ENCODE assay signal across 13 mouse cellular contexts in genomic region chr10:94037596-94037995, GRCm38 (mm10). TPM values are rescaled to one million over a fixed set of nuclear protein-coding genes. Genes with fewer than 3 reads are reported as not detected.
DNase-seq lines count a peak whose midpoint lies in the region; ATAC-seq and TF ChIP-seq lines count a peak whose summit lies in the region.
"Had no signal": no experiment of that assay in that cellular context is flagged by ENCODE, and none has a peak within 500 bp of the region (broad histone marks: within the 10 kb centered on the region; RNA-seq: fewer than 3 reads in every experiment).

No protein-coding gene starts in this region.

- H3K9me3 ChIP-seq in forebrain, postnatal 0 days (ENCODE audit: low read length) = no peaks in the 10 kb centered on the region
- H3K9me3 ChIP-seq in forebrain, embryonic 15.5 days = no peaks in the 10 kb centered on the region
- H3K9me3 ChIP-seq in stomach, embryonic 14.5 days (ENCODE audit: control insufficient read depth, low read depth, low read length) = no peaks in the 10 kb centered on the region
- no peaks in the 10 kb centered on the region for H3K9me3 ChIP-seq in stomach, postnatal 0 days (ENCODE audit: control insufficient read depth, low read length)

- no peaks in the 10 kb centered on the region for H3K27me3 ChIP-seq in forebrain, postnatal 0 days (ENCODE audit: insufficient read depth, low read length)
- H3K27me3 ChIP-seq in forebrain, embryonic 15.5 days = no peaks in the 10 kb centered on the region
- no peaks in the 10 kb centered on the region for H3K27me3 ChIP-seq in stomach, embryonic 14.5 days (ENCODE audit: control insufficient read depth, insufficient read depth, low read length)
- no peaks in the 10 kb centered on the region for H3K27me3 ChIP-seq in stomach, postnatal 0 days (ENCODE audit: control insufficient read depth, insufficient read depth, low read length)

- 71% methylated on average over 4 of the region's 4 CpGs for WGBS in forebrain, postnatal 0 days
- WGBS in forebrain, embryonic 15.5 days = 78% methylated on average over 4 of the region's 4 CpGs
- 61% methylated on average over 4 of the region's 4 CpGs for WGBS in stomach, embryonic 14.5 days
- 60% methylated on average over 4 of the region's 4 CpGs for WGBS in stomach, postnatal 0 days

- H3K27ac ChIP-seq in forebrain, postnatal 0 days (ENCODE audit: low read depth, low read length) = no peak overlapping the region
- no peak overlapping the region for H3K27ac ChIP-seq in forebrain, embryonic 15.5 days (replicated peaks)
- H3K27ac ChIP-seq in layer of hippocampus, adult 2 months = peak overlapping the region; percentile 67
- H3K27ac ChIP-seq in stomach, embryonic 14.5 days (ENCODE audit: low read length) = no peak overlapping the region
- H3K27ac ChIP-seq in stomach, postnatal 0 days (replicated peaks) = no peak overlapping the region

- no peak for DNase-seq in forebrain, postnatal 0 days
- DNase-seq in layer of hippocampus, adult 2 months (ENCODE audit: low spot score in 2 of 2) = no peak
- no peak for DNase-seq in layer of hippocampus, postnatal 36 days
- no peak for DNase-seq in stomach, postnatal 0 days (ENCODE audit: low spot score)
- DNase-seq in left cerebral cortex, adult 18-20 months (ENCODE audit: low spot score in 2 of 2) = no peak
- DNase-seq: adrenal gland, postnatal 36 days; cerebellum, adult 11 months; kidney, adult 18-20 months; layer of hippocampus, adult 9-11 months; lung, postnatal 4 days had no signal

- no peak for TF ChIP-seq EP300 in stomach, postnatal 0 days (optimal IDR thresholded peaks at IDR 0.05)

- no peak overlapping the region for H3K4me2 ChIP-seq in forebrain, postnatal 0 days (ENCODE audit: low read depth)
- no peak overlapping the region for H3K4me2 ChIP-seq in forebrain, embryonic 15.5 days (replicated peaks)
- H3K4me2 ChIP-seq in stomach, embryonic 14.5 days (replicated peaks; ENCODE audit: low read depth, low read length) = peak overlapping the region; percentile 71; the same call in 1 of the 2 replicates
- H3K4me2 ChIP-seq in stomach, postnatal 0 days (replicated peaks; ENCODE audit: low read depth) = no peak overlapping the region

- H3K4me3 ChIP-seq in forebrain, postnatal 0 days (ENCODE audit: low read depth, low read length) = 0 out of 2 replicates have a peak overlapping the region, but pooled peaks have one; percentile 70
- H3K4me3 ChIP-seq in forebrain, embryonic 15.5 days = no peak overlapping the region
- peak overlapping the region; percentile 44 for H3K4me3 ChIP-seq in layer of hippocampus, adult 2 months
- H3K4me3 ChIP-seq in stomach, embryonic 14.5 days (ENCODE audit: low read depth, low read length) = no peak overlapping the region
- no peak overlapping the region for H3K4me3 ChIP-seq in stomach, postnatal 0 days (ENCODE audit: low read depth, low read length)

- peaks cover 18% of the 10 kb centered on the region for H3K4me1 ChIP-seq in forebrain, postnatal 0 days (ENCODE audit: insufficient read depth)
- peaks cover 22% of the 10 kb centered on the region for H3K4me1 ChIP-seq in forebrain, embryonic 15.5 days
- H3K4me1 ChIP-seq in stomach, embryonic 14.5 days (ENCODE audit: control insufficient read depth, insufficient read depth, low read length) = peaks cover 7% of the 10 kb centered on the region; the same call in 1 of the 2 replicates
- 0 out of 2 replicates have a peak, but pooled peaks cover 3% of the 10 kb centered on the region for H3K4me1 ChIP-seq in stomach, postnatal 0 days (replicated peaks; ENCODE audit: control insufficient read depth, insufficient read depth)

- TF ChIP-seq CTCF in forebrain, postnatal 0 days (IDR thresholded peaks at IDR 0.05; ENCODE audit: low read depth) = no peak
- TF ChIP-seq CTCF in layer of hippocampus, adult 2 months (conservative IDR thresholded peaks at IDR 0.05) = no peak
- TF ChIP-seq CTCF in stomach, postnatal 0 days (IDR thresholded peaks at IDR 0.05; ENCODE audit: low read depth) = no peak

- ATAC-seq in forebrain, postnatal 0 days = no peak
- ATAC-seq in forebrain, embryonic 15.5 days (replicated peaks) = no peak
- ATAC-seq in stomach, embryonic 14.5 days (ENCODE audit: insufficient number of reproducible peaks, insufficient read depth, low FRiP score, low read depth) = no peak
- ATAC-seq in stomach, postnatal 0 days (ENCODE audit: low FRiP score, low TSS enrichment) = no peak
- ATAC-seq in erythroblast, adult 5-6 weeks (replicated peaks; ENCODE audit: low FRiP score, poor library complexity, severe bottlenecking) = no peak

- no peak overlapping the region for H3K9ac ChIP-seq in forebrain, postnatal 0 days
- no peak overlapping the region for H3K9ac ChIP-seq in forebrain, embryonic 15.5 days (replicated peaks)
- H3K9ac ChIP-seq in stomach, embryonic 14.5 days (replicated peaks; ENCODE audit: low read depth, low read length) = no peak overlapping the region
- H3K9ac ChIP-seq in stomach, postnatal 0 days (ENCODE audit: low read length) = no peak overlapping the region

- H3K36me3 ChIP-seq in forebrain, postnatal 0 days (ENCODE audit: insufficient read depth) = no peaks in the 10 kb centered on the region
- H3K36me3 ChIP-seq in forebrain, embryonic 15.5 days = no peaks in the 10 kb centered on the region
- no peaks in the 10 kb centered on the region for H3K36me3 ChIP-seq in stomach, embryonic 14.5 days (ENCODE audit: control insufficient read depth, insufficient read depth, low read length)
- H3K36me3 ChIP-seq in stomach, postnatal 0 days (ENCODE audit: control insufficient read depth, insufficient read depth, low read length) = no peaks in the 10 kb centered on the region

RNA-seq across cellular contexts. Expression of gene Fgd6, which starts 1.8 kb away (rescaled TPM):
- 2.2 and 3.6 TPM in 2 replicates for total RNA-seq in forebrain, postnatal 0 days (2014; rRNA removed)
- 0.63 and 1.5 TPM in 2 replicates for polyA plus RNA-seq in forebrain, postnatal 0 days (2015; fragmentation: Nextera tagmentation; extraction: Ambion mirVana)
- polyA plus RNA-seq in forebrain, embryonic 15.5 days (2015; fragmentation: Nextera tagmentation; extraction: Ambion mirVana) = 1.5 and 1.7 TPM in 2 replicates
- 10 to 100 TPM; 10.6 to 12.3 TPM for total RNA-seq in layer of hippocampus, adult 2 months (2021)
- total RNA-seq in layer of hippocampus, postnatal 36 days (2021) = 10 to 100 TPM in 1 of 2 experiments, 1 to 10 TPM in 1; 9.3 to 14.3 TPM
- polyA plus RNA-seq in stomach, embryonic 14.5 days (2014; fragmentation: Nextera tagmentation; extraction: Ambion mirVana) = 4.0 and 4.6 TPM in 2 replicates
- 1.7 and 2.2 TPM in 2 replicates for polyA plus RNA-seq in stomach, postnatal 0 days (2015; fragmentation: Nextera tagmentation; extraction: Ambion mirVana)
- 10 to 100 TPM in 1 of 2 experiments, 1 to 10 TPM in 1; 9.4 to 11.7 TPM for total RNA-seq in left cerebral cortex, adult 18-20 months (2021)
- 7.5 and 9.2 TPM in 2 replicates for total RNA-seq in erythroblast, adult 5-6 weeks (2015; ENCODE audit: low replicate concordance)
- 8.8 and 9.1 TPM in 2 replicates for total RNA-seq in erythroblast, adult 5-6 weeks (2017; ENCODE audit: low replicate concordance)

RNA-seq across cellular contexts. Expression of gene Vezt, which starts 2.0 kb away (rescaled TPM):
- 65.9 and 66.0 TPM in 2 replicates for total RNA-seq in forebrain, postnatal 0 days (2014; rRNA removed)
- polyA plus RNA-seq in forebrain, postnatal 0 days (2015; fragmentation: Nextera tagmentation; extraction: Ambion mirVana) = 37.5 and 40.1 TPM in 2 replicates
- 68.6 and 71.8 TPM in 2 replicates for polyA plus RNA-seq in forebrain, embryonic 15.5 days (2015; fragmentation: Nextera tagmentation; extraction: Ambion mirVana)
- total RNA-seq in layer of hippocampus, adult 2 months (2021) = 10 to 100 TPM; 58.6 to 69.4 TPM
- 10 to 100 TPM; 61.6 to 72.6 TPM for total RNA-seq in layer of hippocampus, postnatal 36 days (2021)
- 29.7 and 33.7 TPM in 2 replicates for polyA plus RNA-seq in stomach, embryonic 14.5 days (2014; fragmentation: Nextera tagmentation; extraction: Ambion mirVana)
- polyA plus RNA-seq in stomach, postnatal 0 days (2015; fragmentation: Nextera tagmentation; extraction: Ambion mirVana) = 13.2 and 14.5 TPM in 2 replicates
- total RNA-seq in left cerebral cortex, adult 18-20 months (2021) = 10 to 100 TPM; 78.6 to 81.6 TPM
- 12.3 and 25.6 TPM in 2 replicates for total RNA-seq in erythroblast, adult 5-6 weeks (2015; ENCODE audit: low replicate concordance)
- total RNA-seq in erythroblast, adult 5-6 weeks (2017; ENCODE audit: low replicate concordance) = 19.5 and 20.9 TPM in 2 replicates

Comparison
In these comparisons a context has a peak if more than half of its experiments do, and no peak if none do; other contexts are left out.
1. H3K4me3 ChIP-seq: peak in forebrain, postnatal 0 days (single experiment) and layer of hippocampus, adult 2 months (single experiment); none in forebrain, embryonic 15.5 days (single experiment), stomach, embryonic 14.5 days (single experiment) and stomach, postnatal 0 days (single experiment).